Mouse (Mus musculus): ENCODE measurements at regions not wholly inside any gene's neighbourhood (a gene's known extent, or its start where the extent isn't known, plus 50 kb on each side); places are given as distances from the start of the nearest gene placed in this dataset.

- no peak overlapping the region for H3K4me3 ChIP-seq (replicated peaks; ENCODE audit: control insufficient read depth, low read depth, low read length)
- H3K4me1 ChIP-seq (ENCODE audit: control insufficient read depth, insufficient read depth, low read length): no peaks in the 10 kb centered on the region
- H3K27ac ChIP-seq (ENCODE audit: control insufficient read depth, insufficient read depth, low read depth, low read length, poor library complexity): no peak overlapping the region
- 70% methylated on average over 6 of the region's 6 CpGs for WGBS
- TF ChIP-seq POLR2A (IDR thresholded peaks at IDR 0.05; ENCODE audit: borderline replicate concordance, control insufficient read depth, low read depth, low read length) (no peak), CTCF (IDR thresholded peaks at IDR 0.05; ENCODE audit: control insufficient read depth, insufficient read depth, low read length) (no peak)
Observed at GRCm38 (mm10) chr5:106313874-106314273, 144.1 kb downstream of the Barhl2 start.

- H3K27ac ChIP-seq (ENCODE audit: control insufficient read depth, insufficient read depth, low read depth, low read length, poor library complexity): no peak overlapping the region
- no peaks in the 10 kb centered on the region for H3K4me1 ChIP-seq (ENCODE audit: control insufficient read depth, insufficient read depth, low read length)
- no peak overlapping the region for H3K4me3 ChIP-seq (replicated peaks; ENCODE audit: control insufficient read depth, low read depth, low read length)
- no peak for TF ChIP-seq CTCF (IDR thresholded peaks at IDR 0.05; ENCODE audit: control insufficient read depth, insufficient read depth, low read length)
- TF ChIP-seq POLR2A (IDR thresholded peaks at IDR 0.05; ENCODE audit: borderline replicate concordance, control insufficient read depth, low read depth, low read length): no peak
- 38% methylated on average over 4 of the region's 4 CpGs for WGBS
Observed at GRCm38 (mm10) chr5:106301372-106301771, 156.6 kb downstream of the Barhl2 start.

DNA sequence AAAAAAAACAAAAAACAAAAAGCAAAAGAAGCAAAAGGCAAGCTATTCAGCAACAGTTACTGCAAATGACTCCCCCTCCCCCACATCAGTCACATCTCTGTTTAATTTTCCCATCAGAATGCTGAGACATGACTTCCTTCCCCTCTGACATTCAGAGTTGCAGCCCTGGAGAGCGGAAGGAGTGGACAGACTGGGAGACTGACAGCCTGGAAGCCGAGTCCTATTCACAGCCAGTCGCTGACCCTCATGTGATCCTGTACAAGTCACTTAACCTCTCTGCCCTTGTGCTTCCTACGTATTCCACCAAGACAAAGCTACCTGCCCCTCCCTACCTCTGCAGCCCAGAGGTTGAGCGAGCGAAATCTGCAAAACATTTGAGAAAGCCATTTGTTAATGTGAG, 161.2 kb downstream of the Barhl2 start:
- Histone ChIP-seq H3K4me3 (replicated peaks; ENCODE audit: control insufficient read depth, low read depth, low read length) (no peak overlapping the region), H3K27ac (ENCODE audit: control insufficient read depth, insufficient read depth, low read depth, low read length, poor library complexity) (no peak overlapping the region), H3K4me1 (ENCODE audit: control insufficient read depth, insufficient read depth, low read length) (no peaks in the 10 kb centered on the region)
- no peak for TF ChIP-seq CTCF (IDR thresholded peaks at IDR 0.05; ENCODE audit: control insufficient read depth, insufficient read depth, low read length)
- no peak for TF ChIP-seq POLR2A (IDR thresholded peaks at IDR 0.05; ENCODE audit: borderline replicate concordance, control insufficient read depth, low read depth, low read length)
- WGBS: 39% methylated on average over 6 of the region's 6 CpGs

DNA sequence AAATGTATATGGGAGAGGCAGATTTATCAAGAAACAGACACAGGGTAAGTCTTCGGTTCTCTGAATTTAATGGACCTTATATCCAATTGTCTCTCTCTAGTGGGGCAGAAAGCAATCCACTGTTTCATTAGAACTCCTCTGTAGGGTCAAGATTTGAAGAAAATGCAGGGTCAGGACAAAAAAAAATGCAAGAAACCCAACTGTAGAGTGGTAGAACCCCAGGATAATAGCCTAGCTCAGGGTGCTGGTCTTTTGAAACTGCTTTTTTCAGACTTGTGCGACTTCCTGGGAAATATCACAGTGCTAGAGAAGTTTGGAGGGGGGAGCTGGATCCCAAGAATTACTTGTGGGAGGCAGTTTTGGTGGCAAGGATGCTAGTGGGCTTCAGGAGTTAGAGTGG, 162.0 kb downstream of the Barhl2 start:
- 67% methylated on average over 2 of the region's 2 CpGs for WGBS
- H3K4me3 ChIP-seq (replicated peaks; ENCODE audit: control insufficient read depth, low read depth, low read length): no peak overlapping the region
- no peak overlapping the region for H3K27ac ChIP-seq (ENCODE audit: control insufficient read depth, insufficient read depth, low read depth, low read length, poor library complexity)

DNA sequence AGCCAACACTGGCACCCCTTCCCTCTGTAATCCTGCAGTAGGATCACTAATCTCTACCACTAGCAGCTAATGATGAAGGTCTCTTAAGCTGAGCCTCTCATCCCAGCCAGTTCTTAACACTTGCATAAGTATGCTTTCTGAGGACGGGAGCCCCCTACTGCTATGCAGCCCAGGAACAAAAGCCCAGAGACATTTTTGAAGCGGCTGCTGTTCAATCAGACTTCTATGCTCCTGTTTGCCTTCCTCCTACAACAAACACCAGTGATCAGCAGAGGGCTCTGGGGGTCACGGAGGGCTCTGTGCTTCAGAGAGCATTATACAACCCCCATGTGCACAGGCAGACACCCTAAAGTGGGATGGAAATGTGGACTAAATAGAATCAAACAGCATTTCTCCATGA, 162.4 kb downstream of the Barhl2 start:
- 57% methylated on average over 3 of the region's 3 CpGs for WGBS
- Histone ChIP-seq H3K27ac (ENCODE audit: control insufficient read depth, insufficient read depth, low read depth, low read length, poor library complexity) (no peak overlapping the region), H3K4me3 (replicated peaks; ENCODE audit: control insufficient read depth, low read depth, low read length) (no peak overlapping the region), H3K4me1 (ENCODE audit: control insufficient read depth, insufficient read depth, low read length) (no peaks in the 10 kb centered on the region)
- TF ChIP-seq POLR2A (IDR thresholded peaks at IDR 0.05; ENCODE audit: borderline replicate concordance, control insufficient read depth, low read depth, low read length) (no peak), CTCF (IDR thresholded peaks at IDR 0.05; ENCODE audit: control insufficient read depth, insufficient read depth, low read length) (no peak)

More for the DNA sequence above, 162.0 kb downstream of the Barhl2 start:
- TF ChIP-seq CTCF (IDR thresholded peaks at IDR 0.05; ENCODE audit: control insufficient read depth, insufficient read depth, low read length) (no peak), POLR2A (IDR thresholded peaks at IDR 0.05; ENCODE audit: borderline replicate concordance, control insufficient read depth, low read depth, low read length) (no peak)
- H3K4me1 ChIP-seq (ENCODE audit: control insufficient read depth, insufficient read depth, low read length): no peaks in the 10 kb centered on the region

- WGBS: 68% methylated on average over 16 of the region's 16 CpGs
- no peak for TF ChIP-seq POLR2A (IDR thresholded peaks at IDR 0.05; ENCODE audit: borderline replicate concordance, control insufficient read depth, low read depth, low read length)
- no peak for TF ChIP-seq CTCF (IDR thresholded peaks at IDR 0.05; ENCODE audit: control insufficient read depth, insufficient read depth, low read length)
- Histone ChIP-seq H3K27ac (ENCODE audit: control insufficient read depth, insufficient read depth, low read depth, low read length, poor library complexity) (no peak overlapping the region), H3K4me3 (replicated peaks; ENCODE audit: control insufficient read depth, low read depth, low read length) (no peak overlapping the region), H3K4me1 (ENCODE audit: control insufficient read depth, insufficient read depth, low read length) (no peaks in the 10 kb centered on the region)
Observed at GRCm38 (mm10) chr5:106292387-106293229, 165.4 kb downstream of the Barhl2 start.

DNA sequence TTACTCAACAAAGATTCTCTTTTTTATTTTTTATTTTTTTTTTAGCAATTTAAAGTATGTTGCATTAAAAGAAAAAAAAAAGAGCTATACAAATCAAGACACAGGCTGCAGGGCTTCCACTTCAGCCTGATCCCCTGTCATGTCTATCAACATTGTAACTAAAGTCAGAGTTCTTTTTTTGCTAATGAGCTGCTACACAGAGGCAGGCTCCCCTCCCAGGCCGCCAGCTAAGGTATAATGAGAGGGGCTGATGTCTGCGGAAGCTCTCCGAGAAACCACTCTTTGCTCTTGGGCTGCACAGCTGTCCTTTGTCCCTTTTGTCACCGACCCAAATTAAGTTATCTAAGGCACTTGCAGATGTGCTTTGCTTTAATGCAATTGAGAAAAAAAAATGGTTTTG, 172.8 kb downstream of the Barhl2 start:
- Histone ChIP-seq H3K27ac (ENCODE audit: control insufficient read depth, insufficient read depth, low read depth, low read length, poor library complexity) (no peak overlapping the region), H3K4me1 (ENCODE audit: control insufficient read depth, insufficient read depth, low read length) (no peaks in the 10 kb centered on the region), H3K4me3 (replicated peaks; ENCODE audit: control insufficient read depth, low read depth, low read length) (no peak overlapping the region)
- WGBS: 51% methylated on average over 4 of the region's 4 CpGs
- TF ChIP-seq CTCF (IDR thresholded peaks at IDR 0.05; ENCODE audit: control insufficient read depth, insufficient read depth, low read length) (no peak), POLR2A (IDR thresholded peaks at IDR 0.05; ENCODE audit: borderline replicate concordance, control insufficient read depth, low read depth, low read length) (no peak)

DNA sequence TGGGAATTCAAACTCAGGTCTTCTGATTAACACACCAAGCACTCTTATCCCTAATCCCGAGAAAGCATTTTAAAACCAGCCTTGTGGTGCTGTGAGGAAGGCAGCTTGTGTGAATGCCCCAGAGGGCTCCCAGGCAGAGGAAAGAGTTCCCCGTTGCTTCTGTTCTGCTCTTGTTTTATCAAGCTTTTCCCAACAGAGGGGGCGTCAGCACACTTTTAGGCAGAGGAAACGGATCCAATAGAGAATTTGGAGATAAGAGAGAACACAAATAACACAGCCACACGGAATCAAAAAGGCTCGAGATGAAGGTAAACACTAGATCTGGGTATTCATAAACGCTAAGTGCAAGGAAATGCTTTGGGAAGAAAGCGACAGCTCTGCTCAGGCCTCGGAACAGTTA, 173.2 kb downstream of the Barhl2 start:
- 37% methylated on average over 9 of the region's 9 CpGs for WGBS
- TF ChIP-seq CTCF (IDR thresholded peaks at IDR 0.05; ENCODE audit: control insufficient read depth, insufficient read depth, low read length): no peak
- no peak for TF ChIP-seq POLR2A (IDR thresholded peaks at IDR 0.05; ENCODE audit: borderline replicate concordance, control insufficient read depth, low read depth, low read length)
- Histone ChIP-seq H3K4me3 (replicated peaks; ENCODE audit: control insufficient read depth, low read depth, low read length) (no peak overlapping the region), H3K27ac (ENCODE audit: control insufficient read depth, insufficient read depth, low read depth, low read length, poor library complexity) (no peak overlapping the region), H3K4me1 (ENCODE audit: control insufficient read depth, insufficient read depth, low read length) (no peaks in the 10 kb centered on the region)
